Mouse (Mus musculus): Measurements from ENCODE around the gene Stpg3.
A peak's percentile ranks its signal among the peaks of the same experiment; 100 is the strongest.
"Not testable (repeated sequence)": the region's sequence is repeated elsewhere in the genome, so short reads cannot be mapped to it uniquely, and the experiment has no call there.

Stpg3 gene

DNA sequence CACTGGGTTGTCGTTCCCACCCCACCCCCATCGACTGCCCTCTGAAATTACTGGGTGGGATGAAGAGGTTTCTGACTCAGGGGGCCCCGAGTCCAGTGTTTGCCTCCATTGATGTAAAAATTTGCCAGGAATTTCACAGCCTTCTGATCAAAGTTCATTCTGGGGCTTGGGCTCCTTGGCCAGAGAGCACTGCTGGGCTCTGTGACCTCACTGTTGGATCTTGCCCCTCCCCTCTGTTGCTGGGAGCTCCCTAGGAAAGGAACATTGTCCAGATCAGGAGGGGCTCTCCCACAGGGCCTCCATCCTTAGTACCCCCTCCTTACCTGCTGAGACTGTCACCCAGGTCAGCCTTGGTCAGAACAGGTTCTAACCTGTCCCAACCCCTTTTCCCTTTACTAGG, at the start of gene Stpg3:
Stpg3 (minus strand) TSS at position 194 of the 400 bp plus-strand sequence.
- no peak for DNase-seq (ENCODE audit: extremely low read depth, insufficient read length, low spot score)

DNA sequence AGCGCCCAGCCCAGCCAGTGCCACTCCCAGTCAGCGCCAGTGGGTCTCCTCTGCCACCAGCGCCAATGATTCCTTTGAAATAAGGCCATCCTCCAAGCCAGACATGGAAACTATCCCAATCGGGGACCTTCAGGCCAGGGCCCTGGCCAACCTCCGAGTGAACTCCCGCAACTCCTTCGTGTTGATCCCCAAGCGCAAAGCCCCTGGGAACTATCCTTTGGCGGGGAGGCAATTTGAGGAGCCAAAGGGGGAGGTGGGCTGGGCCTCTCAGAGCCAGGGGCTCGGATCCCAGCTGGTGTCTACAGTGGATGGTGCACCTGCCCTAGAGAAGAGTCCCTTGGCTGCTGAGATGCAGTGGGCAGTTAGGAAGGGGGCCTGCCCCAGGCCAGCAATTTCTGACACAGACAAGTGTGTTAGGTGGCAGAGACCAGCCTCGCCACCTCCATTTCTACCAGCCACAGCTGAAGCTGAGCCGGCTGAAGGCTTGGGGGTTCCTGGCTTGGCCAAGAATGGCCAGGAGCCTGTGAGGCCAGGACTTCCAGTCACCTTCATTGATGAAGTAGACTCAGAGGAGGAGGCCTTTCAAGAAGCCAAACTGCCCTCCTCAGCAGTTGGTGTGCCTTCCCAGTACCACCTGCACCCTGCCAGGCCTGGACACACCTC, 49.3 kb upstream of the Stpg3 start:
- DNase-seq (ENCODE audit: extremely low read depth, insufficient read length, low spot score), result no peak

DNA sequence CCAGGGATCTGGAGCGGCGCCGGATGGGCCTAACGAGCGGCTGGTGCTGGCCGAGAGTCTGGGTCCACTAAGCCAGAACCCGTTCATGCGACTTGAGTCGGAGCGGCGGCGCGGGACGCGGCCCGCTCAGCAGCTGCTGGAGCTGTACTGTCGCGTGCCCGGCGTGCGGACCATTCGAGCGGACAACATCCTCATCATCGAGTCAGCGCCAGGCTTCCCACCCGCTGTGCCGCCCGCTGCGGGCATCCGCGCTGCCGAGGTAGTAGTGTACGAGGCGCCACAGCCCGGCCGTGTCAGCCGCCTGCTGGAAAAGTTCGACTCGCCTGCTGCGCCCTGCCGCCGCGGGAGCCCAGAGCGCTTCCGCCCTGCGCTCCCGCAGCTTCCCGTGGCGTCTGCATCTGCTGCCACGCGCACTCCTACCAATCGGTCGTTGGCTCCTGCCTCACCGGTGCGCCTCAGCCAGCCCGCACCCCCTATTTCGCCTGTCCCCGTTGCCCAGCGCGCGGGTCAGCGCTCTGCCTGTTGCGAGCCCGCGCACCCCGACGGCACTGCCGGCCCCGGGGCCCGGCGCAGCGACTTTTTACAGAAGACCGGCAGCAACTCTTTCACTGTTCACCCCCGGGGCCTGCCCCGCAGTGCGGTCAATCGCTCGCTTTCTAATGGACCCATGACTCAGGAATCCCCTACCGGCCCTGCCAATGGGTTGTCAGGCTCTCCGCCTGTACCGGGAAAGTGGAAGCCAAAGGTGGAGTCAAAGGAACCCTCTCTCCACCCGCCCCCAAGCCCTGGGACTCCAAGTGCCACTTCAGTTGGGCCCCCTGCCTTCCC, 48.6 kb upstream of the Stpg3 start:
- DNase-seq (ENCODE audit: extremely low read depth, insufficient read length, low spot score), result peak; percentile 66

DNA sequence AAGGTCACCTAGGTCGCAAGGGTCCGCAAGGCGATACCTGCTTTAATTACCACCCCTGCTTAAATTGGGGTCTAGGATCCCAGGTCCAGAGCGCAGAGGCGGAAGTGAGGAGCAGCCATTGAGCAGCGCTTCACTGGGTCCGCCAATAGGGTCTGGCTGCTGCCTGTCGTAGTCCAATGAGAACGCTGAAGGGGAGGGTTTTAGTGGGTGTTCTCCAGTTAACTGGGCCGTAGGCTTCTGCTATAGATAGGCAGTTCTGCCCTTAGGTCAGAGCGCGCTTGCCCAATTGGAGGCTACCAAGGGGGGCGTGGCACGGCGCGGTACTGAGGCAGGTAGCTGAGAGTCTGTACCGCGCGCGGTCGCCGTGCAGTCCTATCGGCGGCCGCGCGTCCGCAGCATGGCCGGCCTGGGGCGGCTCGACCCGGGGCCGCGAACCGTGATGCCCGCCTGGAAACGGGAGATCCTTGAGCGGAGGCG, 47.9 kb upstream of the Stpg3 start, which contains the start of gene Tprn:
Tprn (plus strand) TSS at position 328 of the 477 bp plus-strand sequence.
- DNase-seq (ENCODE audit: extremely low read depth, insufficient read length, low spot score), result peak; percentile 89

DNA sequence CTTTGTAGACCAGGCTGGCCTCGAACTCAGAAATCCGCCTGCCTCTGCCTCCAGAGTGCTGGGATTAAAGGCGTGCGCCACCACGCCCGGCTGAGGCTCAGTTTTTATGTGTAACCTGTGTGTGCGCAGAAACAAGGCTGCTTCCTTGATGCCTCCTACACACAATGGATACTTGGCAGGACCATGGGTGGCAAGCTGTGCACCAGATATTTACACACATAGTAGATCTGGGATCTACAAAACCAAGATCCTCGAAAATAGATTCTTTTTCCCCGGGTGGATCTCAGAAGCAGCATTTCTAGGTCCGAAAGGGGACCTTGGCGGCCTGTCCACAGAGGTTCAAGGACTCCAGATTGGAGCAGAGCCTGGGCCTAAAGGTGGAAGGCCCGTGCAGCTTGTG, 47.4 kb upstream of the Stpg3 start:
- no peak for DNase-seq (ENCODE audit: extremely low read depth, insufficient read length, low spot score)

DNA sequence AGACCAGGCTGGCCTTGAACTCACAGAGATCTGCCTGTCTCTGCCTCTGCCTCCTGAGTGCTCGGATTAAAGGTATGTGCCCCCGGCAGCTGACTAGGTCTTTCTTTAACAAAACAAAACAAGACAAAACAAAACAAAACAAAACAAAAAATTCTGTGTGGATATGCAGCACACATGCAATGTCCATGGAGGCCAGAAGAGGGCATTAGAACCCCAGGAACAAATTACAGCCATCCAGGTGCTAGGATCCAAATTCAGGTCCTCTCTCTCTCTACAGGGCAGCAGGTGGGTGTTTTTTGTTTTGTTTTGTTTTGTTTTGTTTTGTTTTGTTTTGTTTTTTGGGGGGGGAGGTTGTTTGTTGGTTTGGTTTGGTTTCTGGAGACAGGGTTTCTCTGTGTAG, 44.5 kb upstream of the Stpg3 start:
- no peak for DNase-seq (ENCODE audit: extremely low read depth, insufficient read length, low spot score)

DNA sequence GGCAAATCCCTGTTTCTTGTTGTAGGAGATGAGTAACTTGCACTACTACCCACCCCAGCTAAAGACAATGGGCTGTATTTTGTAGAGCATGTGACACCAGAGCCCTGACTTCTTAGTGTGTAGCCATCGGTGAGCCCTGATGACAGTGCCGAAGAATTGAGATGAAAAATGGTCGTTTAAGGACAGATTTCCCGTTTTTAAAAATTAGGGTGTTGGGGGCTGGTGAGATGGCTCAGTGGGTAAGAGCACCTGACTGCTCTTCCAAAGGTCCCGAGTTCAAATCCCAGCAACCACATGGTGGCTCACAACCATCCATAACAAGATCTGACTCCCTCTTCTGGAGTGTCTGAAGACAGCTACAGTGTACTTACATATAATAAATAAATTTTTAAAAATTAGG, 42.8 kb upstream of the Stpg3 start:
- DNase-seq (ENCODE audit: extremely low read depth, insufficient read length, low spot score), result not testable (repeated sequence)

DNA sequence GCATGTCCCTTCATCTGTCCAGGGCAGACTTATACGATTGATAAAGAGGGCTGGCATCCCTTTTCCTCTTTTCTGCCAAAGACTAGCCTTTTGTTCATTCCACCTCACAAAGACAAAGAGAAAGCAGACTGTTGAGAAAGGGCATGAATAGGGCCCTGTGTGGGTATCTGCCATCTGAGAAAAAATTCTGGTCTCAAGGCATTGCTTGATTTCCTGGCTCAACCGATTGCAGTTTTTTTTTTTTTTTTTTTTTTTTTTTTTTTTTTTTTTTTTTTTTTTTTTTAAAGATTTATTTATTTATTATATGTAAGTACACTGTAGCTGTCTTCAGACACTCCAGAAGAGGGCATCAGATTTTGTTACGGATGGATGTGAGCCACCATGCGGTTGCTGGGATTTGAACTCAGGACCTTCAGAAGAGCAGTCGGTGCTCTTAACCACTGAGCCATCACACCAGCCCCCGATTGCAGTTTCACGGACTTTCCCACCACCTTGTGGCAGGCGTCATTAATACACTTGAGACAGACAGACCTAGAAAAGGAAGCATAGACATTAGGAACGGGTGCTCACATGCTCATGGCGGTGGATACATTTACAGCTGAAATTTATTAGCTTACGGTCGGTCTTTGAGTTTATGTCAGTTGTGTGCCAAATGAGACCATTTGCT, 42.1 kb upstream of the Stpg3 start:
- DNase-seq (ENCODE audit: extremely low read depth, insufficient read length, low spot score), result not testable (repeated sequence)

DNA sequence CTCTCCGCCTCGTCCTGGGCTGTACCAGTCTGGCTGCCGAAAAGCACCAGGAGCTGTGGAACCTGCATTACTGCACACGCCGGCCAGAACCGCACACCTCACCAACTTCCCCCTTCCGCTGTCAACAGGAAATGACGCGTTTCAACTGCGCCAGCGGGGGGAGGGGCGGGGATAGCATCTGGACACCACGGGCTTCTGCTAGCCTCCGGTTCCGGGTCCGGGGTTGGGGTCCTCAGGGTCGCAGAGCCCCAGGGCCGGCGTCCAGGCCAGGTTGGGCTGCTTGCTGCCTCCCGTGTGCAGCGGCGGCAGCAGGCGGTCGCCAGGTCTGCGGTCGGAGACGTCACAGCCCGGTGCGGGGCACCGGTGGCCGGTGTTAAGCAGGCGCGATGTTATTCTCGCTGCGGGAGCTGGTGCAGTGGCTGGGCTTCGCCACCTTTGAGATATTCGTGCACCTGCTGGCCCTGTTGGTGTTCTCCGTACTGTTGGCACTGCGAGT, 40.9 kb upstream of the Stpg3 start, which contains the start of gene Tmem203:
Tmem203 (plus strand) TSS at position 156 of the 496 bp plus-strand sequence.
- DNase-seq (ENCODE audit: extremely low read depth, insufficient read length, low spot score), result peak; percentile 83

DNA sequence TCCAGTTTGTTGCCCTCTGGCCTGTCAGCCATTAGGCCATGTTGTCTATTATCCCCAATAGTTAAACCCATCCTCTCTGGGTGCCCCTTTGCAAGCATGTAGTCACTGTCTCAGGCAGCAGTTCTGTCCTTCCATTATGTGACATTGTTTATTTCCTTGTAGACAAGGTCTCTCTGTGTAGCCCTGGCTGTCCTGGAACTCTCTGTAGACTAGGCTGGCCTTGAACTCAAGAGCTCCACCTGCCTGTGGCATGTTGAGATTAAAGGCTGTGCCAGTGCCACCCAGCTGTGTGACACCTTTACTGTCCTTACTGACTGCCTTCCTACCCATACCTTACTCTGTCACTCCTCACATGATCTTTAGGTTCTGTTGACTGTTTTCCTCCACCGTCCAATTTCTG, 37.9 kb upstream of the Stpg3 start:
- DNase-seq (ENCODE audit: extremely low read depth, insufficient read length, low spot score), result no peak

DNA sequence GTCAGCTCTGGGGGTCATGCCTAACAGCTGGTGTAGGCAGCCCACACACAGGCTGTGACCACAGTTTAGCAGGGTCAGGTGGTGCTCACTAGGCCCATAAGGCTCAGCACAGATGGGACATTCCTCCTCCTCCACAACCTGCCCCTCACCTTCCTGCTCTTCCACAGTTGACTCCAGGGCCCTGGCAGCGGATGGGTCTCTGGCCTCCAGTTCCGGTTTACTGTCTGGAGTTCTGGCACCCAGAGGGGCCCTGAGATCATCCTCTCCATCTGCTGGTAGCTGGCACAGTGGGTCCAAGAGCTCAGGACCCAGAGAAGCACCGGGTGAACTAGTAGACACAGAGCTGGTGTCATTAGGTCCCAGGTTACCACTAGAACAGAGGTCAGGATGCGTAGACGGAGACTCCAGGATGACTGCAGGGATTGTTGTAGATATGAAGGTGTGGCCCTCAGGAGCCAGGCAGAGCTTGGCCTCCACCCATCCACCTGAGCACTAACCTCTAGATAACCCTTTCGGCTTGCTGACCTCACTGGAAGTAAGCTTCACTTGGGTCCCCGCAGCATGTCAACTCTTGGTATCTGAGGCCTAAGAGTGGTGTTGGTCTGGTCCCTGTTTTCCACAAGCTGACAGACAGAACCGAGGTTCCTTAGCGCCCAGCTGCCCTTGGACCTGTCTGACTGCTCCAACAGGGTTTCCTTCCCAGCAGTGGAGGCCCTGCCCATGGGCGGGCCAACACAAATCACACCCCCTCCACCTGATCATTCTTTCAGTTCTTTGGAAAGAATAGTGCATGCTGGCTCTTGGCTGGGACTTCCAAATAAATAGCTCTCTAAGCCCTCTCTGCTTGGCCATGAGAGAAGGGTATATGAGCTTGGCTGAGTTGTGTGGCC, 32.0 kb upstream of the Stpg3 start, which contains the start of gene AL732309.1:
AL732309.1 (minus strand) TSS at position 681 of the 890 bp plus-strand sequence.
- DNase-seq (ENCODE audit: extremely low read depth, insufficient read length, low spot score), result no peak

DNA sequence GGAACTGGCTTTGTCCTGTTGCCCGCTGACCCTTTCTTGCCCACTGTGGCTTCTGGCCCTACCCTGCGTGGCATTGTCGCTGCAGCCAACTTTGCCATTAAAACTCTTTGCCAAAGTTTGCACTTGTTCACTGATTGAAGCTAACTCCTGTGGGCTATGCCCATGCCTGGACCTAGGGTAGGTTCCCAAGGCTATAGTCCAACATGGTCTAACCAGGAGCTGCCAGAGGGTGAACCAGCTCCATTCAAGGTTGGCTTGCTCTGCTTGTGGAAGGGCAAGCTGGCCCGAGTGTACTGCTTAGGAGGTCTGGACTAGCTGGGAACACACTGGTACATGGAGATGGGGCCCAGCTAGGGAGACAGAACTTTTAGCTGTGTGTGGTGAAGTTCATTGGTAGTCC, 29.7 kb upstream of the Stpg3 start:
- DNase-seq (ENCODE audit: extremely low read depth, insufficient read length, low spot score), result no peak

DNA sequence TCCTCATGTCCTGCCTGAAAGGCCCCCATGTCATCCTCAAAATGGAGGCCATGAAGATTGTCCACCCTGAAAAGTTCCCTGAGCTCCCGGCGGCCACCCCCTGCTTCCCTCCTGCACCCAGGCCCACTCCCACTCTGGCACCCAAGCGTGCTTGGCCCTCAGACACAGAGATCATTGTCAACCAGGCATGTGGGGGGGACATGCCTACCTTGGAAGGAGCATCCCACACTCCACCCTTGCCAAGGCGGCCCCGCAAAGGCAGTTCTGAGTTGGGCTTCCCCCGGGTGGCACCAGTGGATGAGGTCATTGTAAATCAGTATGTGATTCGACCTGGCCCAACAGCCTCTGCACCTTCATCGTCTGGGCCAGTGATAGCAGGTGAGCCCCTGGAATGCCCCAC, 28.9 kb upstream of the Stpg3 start:
- DNase-seq (ENCODE audit: extremely low read depth, insufficient read length, low spot score), result no peak

DNA sequence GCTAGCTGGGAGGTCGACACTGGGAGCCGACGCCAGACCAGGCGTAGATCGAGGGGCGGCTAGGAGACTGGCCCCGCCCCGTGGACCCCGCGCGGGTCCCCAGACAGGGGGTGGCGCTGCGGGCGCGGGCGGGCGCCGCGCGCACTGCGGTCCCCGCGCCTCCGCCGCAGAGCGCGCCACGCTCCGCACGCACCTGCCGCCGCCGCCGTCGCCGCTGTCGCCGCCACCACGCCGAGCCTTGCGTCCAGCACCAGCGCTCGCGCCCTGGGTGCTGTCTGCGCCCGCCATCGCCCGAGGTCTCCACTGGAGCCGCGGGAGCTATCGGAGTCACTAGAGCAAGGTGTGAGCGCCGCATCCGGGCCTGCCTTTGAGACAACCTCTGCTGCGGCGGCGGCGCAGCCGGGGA, 27.7 kb upstream of the Stpg3 start, which contains the start of the genes Rnf208 and Cysrt1:
Rnf208 (plus strand) TSS at position 155 of the 406 bp plus-strand sequence.
Cysrt1 (minus strand) TSS at position 352 of the 406 bp plus-strand sequence.
- no peak for DNase-seq (ENCODE audit: extremely low read depth, insufficient read length, low spot score)

DNA sequence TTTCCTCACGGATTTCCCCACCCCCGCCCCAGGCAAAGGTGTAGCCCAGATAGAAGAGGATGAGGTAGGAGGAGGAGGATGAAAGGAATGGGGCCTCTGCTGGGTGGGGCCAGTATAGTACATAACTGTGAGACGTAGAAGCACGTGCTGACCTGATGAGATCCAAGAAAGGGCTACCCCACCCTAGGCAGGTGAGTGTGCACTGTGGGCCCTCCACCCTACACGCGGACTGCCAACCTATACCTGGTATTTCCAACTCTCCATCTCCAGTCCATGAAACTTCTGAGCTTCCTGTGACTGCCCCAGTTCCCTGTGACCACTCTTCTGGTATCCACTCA, 27.0 kb upstream of the Stpg3 start:
- DNase-seq (ENCODE audit: extremely low read depth, insufficient read length, low spot score), result no peak

DNA sequence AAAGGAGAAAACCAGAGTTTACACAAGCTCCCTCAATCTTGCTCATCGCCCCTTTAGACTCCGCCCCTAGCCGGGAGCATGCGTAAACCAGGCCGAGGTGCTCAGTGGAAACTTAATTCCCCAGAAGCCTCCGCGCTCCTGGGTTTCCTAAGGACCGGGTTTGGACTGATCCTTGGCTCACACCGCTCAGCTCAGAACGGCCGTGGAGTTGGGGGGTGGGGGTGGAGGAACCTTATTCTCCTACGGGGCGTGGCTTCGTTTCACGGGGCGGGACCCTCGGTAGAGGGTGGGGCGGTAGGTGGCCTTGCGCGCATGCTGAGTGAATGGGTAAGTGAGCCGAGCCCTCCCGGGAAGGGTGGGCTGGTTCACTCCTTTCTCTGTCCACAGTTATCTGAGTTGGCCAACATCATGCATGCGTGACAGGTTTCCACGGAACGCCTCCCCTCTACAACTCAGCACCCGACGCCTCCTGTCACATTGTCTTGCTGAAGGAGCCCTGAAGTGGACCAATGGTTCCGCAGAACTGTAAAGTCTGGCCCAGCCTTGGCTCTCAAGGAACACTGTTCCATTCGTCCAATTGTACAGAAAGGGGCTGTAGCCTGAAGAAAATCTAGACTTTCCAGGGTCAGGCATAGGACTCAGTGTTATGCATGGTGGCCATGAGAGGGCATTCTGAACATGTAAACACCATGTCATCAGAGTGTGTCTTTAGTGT, 26.4 kb upstream of the Stpg3 start:
- DNase-seq (ENCODE audit: extremely low read depth, insufficient read length, low spot score), result no peak

DNA sequence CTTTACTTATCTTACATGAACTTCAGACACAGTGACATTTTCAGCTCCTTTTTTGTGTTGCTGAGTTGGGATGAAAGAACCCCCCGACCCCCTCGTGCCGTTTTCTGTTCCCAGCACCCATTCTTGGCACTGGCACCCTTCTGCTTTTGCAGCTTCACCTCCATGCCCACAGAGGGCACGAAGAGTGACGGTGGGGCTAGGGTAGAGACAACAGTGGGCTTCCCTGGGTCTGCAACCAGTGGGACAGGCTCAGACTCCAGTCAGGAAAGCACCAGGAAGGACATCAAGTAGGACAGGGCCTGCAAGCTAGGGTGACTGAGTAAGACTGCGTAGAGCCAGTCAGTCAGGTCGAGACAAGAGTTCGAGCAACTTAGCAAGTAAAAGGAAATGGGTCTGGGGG, 25.9 kb upstream of the Stpg3 start:
- DNase-seq (ENCODE audit: extremely low read depth, insufficient read length, low spot score), result no peak

DNA sequence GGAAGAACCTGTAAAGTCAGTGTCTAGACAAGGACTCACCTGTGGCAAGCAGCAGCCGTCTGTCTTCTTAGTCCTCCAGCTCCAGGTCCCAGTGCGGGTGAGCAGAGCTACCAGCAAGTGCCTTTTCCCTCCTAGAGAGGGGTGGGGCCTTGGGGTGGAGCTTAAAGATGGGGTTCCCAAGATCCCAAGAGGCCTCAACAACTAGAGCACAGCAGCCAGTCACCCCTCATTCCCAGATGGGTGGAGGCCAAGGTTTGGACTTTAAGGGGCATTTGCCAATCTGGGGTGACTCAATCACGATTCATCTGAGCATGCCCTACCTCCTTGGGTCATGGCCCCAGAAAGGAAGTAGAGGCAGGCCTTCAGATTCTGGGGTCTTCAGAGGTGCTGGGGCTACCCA, 25.3 kb upstream of the Stpg3 start:
- no peak for DNase-seq (ENCODE audit: extremely low read depth, insufficient read length, low spot score)

DNA sequence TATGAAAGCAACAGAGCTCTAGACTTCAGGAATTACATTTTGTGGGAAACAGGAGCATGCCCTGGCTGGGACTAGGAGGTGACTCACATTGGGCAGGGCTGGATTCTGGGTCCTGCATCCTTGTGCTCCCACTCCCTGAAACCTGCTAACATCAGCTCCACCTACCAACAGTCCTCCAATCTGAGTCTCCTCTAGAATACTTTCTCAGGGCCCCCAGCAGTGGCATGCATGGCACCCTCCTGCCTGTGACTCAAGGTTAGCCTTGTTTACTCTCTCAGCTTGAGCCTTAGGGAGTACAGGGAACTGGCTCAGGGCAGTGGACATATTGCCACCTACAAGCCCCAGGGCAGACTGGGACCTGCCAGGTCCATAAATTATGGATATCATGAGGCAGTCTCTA, 23.7 kb upstream of the Stpg3 start:
- DNase-seq (ENCODE audit: extremely low read depth, insufficient read length, low spot score), result no peak
